Mouse (Mus musculus) megakaryocyte, adult 5-6 weeks (primary cell): ENCODE measurements around the gene Chst1. TPM values are rescaled to one million over a fixed set of nuclear protein-coding genes. Genes with fewer than 3 reads are reported as not detected.

ENCODE experiments used
- total RNA-seq, 2 experiments: library from RNA; stranded (forward) in 1 of 2; stranded (reverse) in 1 of 2; fragments of 153-499, 151-499 nt in 1 of 2; fragments of 221-1000, 200-1000 nt in 1 of 2; gene quantifications; 2 replicates each; pipeline versions ENCODE4 v1.2.3 to v1.2.4; 2015 to 2017

The Chst1 gene
- total RNA-seq, 2 experiments from 2014 or later = 1.0 to 1.3 TPM

Other genes starting within 250 kb of the Chst1 start
- 13.8 and 18.1 TPM in 2 replicates for gene Pex16, start 225.0 kb upstream of the Chst1 start, total RNA-seq (2015)
- gene Pex16, start 225.0 kb upstream of the Chst1 start, total RNA-seq (2017) = 7.4 and 17.4 TPM in 2 replicates
- gene Large2, start 224.8 kb upstream of the Chst1 start, total RNA-seq (2015) = not detected in 2 replicates
- gene Large2, start 224.8 kb upstream of the Chst1 start, total RNA-seq (2017) = not detected in 2 replicates
- gene 1700029I15Rik, start 217.2 kb upstream of the Chst1 start, total RNA-seq (2015) = 2.6 and 3.5 TPM in 2 replicates
- 1.5 and 3.1 TPM in 2 replicates for gene 1700029I15Rik, start 217.2 kb upstream of the Chst1 start, total RNA-seq (2017)
- not detected in 2 replicates for gene Mapk8ip1, start 198.4 kb upstream of the Chst1 start, total RNA-seq (2015)
- gene Mapk8ip1, start 198.4 kb upstream of the Chst1 start, total RNA-seq (2017) = 0.04 TPM in 1 of 2 replicates, not detected in the other
- gene Cry2, start 165.7 kb upstream of the Chst1 start, total RNA-seq (2015) = 3.5 and 4.1 TPM in 2 replicates
- 3.2 and 4.3 TPM in 2 replicates for gene Cry2, start 165.7 kb upstream of the Chst1 start, total RNA-seq (2017)
- gene Slc35c1, start 139.2 kb upstream of the Chst1 start, total RNA-seq (2015) = 82.5 and 84.8 TPM in 2 replicates
- gene Slc35c1, start 139.2 kb upstream of the Chst1 start, total RNA-seq (2017) = 28.7 and 42.0 TPM in 2 replicates